In genomic region chr1:92675932-92676675, GRCm38 (mm10) we compare ENCODE assay signal across 15 mouse cellular contexts. TPM values are rescaled to one million over a fixed set of nuclear protein-coding genes. Genes with fewer than 3 reads are reported as not detected.
DNase-seq lines count a peak whose midpoint lies in the region; ATAC-seq lines count a peak whose summit lies in the region.
"Had no signal": no experiment of that assay in that cellular context is flagged by ENCODE, and none has a peak within 500 bp of the region (broad histone marks: within the 10 kb centered on the region; RNA-seq: fewer than 3 reads in every experiment).

No protein-coding gene starts in this region.

- DNase-seq in layer of hippocampus, adult 11-12 months (ENCODE audit: low spot score) = peak; percentile 23
- no peak for DNase-seq in layer of hippocampus, postnatal 14 days (ENCODE audit: low spot score in 2 of 2)
- peak; percentile 51 for DNase-seq in thymus, postnatal 0 days (ENCODE audit: low spot score)
- DNase-seq in thymus, postnatal 10 days (ENCODE audit: low spot score in 2 of 2) = no peak
- DNase-seq in urinary bladder, postnatal 36 days (ENCODE audit: low spot score in 2 of 2) = no peak
- DNase-seq: embryo, embryonic 11 days had no signal

- WGBS in macrophage (ENCODE audit: missing documents) = 8% methylated on average over 10 of the region's 10 CpGs

- H3K79me2 ChIP-seq in macrophage (ENCODE audit: inconsistent target) = no peaks in the 10 kb centered on the region

- peak overlapping the region; percentile 54 for H3K27ac ChIP-seq in macrophage
- H3K27ac ChIP-seq: kidney, postnatal 0 days had no signal

- no peaks in the 10 kb centered on the region for H3K36me3 ChIP-seq in macrophage (ENCODE audit: inconsistent target)
- H3K36me3 ChIP-seq: G1E had no signal

- no peak overlapping the region for H3K4me3 ChIP-seq in macrophage (ENCODE audit: inconsistent target)

- no peak for ATAC-seq in activated CD4-positive, CD25-positive, alpha-beta regulatory T cell, adult 4 months
- ATAC-seq: forebrain, embryonic 14.5 days had no signal

RNA-seq across cellular contexts. Expression of gene Otos, which starts 27.5 kb away (rescaled TPM):
- 1 to 10 TPM in 1 of 2 experiments, under 1 TPM in 1; 0.60 to 1.0 TPM for total RNA-seq in layer of hippocampus, postnatal 14 days (2021)
- 2.0 and 4.0 TPM in 2 replicates for polyA plus RNA-seq in thymus, postnatal 0 days (2015; fragmentation: Nextera tagmentation; extraction: Ambion mirVana)
- under 1 TPM in 6 of 26 experiments, not detected in 20; 0.23 to 0.94 (median 0.38) TPM for total RNA-seq in macrophage (2018; cell fraction: chromatin; rRNA removed)
- under 1 TPM in 3 of 26 experiments, not detected in 23; 0.17 to 0.39 (median 0.29) TPM for total RNA-seq in macrophage (2018; cell fraction: cytosol; rRNA removed)
- total RNA-seq in macrophage (2018; cell fraction: nucleus; rRNA removed) = 1 to 10 TPM in 1 of 26 experiments, under 1 TPM in 4, not detected in 21; 0.22 to 1.3 (median 0.39) TPM
- polyA plus RNA-seq in macrophage (2018) = not detected in 3 replicates
- polyA plus RNA-seq in activated CD4-positive, CD25-positive, alpha-beta regulatory T cell, adult 4 months (2017; shearing (Covaris generic)) = 1 to 10 TPM; 2.3 to 3.9 TPM
- total RNA-seq: adrenal gland, adult 18-20 months; heart, postnatal 14 days had no signal
- polyA plus RNA-seq: forebrain, embryonic 14.5 days; G1E; limb, embryonic 11.5 days; testis, adult 2 months had no signal

RNA-seq across cellular contexts. Expression of gene Cops9, which starts 34.3 kb away (rescaled TPM):
- total RNA-seq in layer of hippocampus, postnatal 14 days (2021) = 100 to 1,000 TPM; 315 to 327 TPM
- polyA plus RNA-seq in thymus, postnatal 0 days (2015; fragmentation: Nextera tagmentation; extraction: Ambion mirVana) = 459 and 464 TPM in 2 replicates
- 10 to 100 TPM in 25 of 26 experiments, 1 to 10 TPM in 1; 9.8 to 99.0 (median 45.6) TPM for total RNA-seq in macrophage (2018; cell fraction: chromatin; rRNA removed)
- total RNA-seq in macrophage (2018; cell fraction: cytosol; rRNA removed) = 100 to 1,000 TPM; 364 to 678 (median 471) TPM
- 100 to 1,000 TPM in 18 of 26 experiments, 10 to 100 TPM in 8; 59.4 to 352 (median 197) TPM for total RNA-seq in macrophage (2018; cell fraction: nucleus; rRNA removed)
- 112 to 471 TPM (median 428 TPM) in 3 replicates for polyA plus RNA-seq in macrophage (2018)
- 100 to 1,000 TPM; 241 to 311 TPM for polyA plus RNA-seq in activated CD4-positive, CD25-positive, alpha-beta regulatory T cell, adult 4 months (2017; shearing (Covaris generic))

RNA-seq across cellular contexts. Expression of gene Olfr12, which starts 58.5 kb away (rescaled TPM):
- under 1 TPM in 1 of 2 experiments, not detected in 1; 0.07 TPM for total RNA-seq in layer of hippocampus, postnatal 14 days (2021)
- polyA plus RNA-seq in thymus, postnatal 0 days (2015; fragmentation: Nextera tagmentation; extraction: Ambion mirVana) = not detected in 2 replicates
- not detected for total RNA-seq in macrophage (2018; cell fraction: chromatin; rRNA removed)
- total RNA-seq in macrophage (2018; cell fraction: cytosol; rRNA removed) = not detected
- not detected for total RNA-seq in macrophage (2018; cell fraction: nucleus; rRNA removed)
- not detected in 3 replicates for polyA plus RNA-seq in macrophage (2018)
- polyA plus RNA-seq in activated CD4-positive, CD25-positive, alpha-beta regulatory T cell, adult 4 months (2017; shearing (Covaris generic)) = not detected
- total RNA-seq: adrenal gland, adult 18-20 months; heart, postnatal 14 days had no signal
- polyA plus RNA-seq: forebrain, embryonic 14.5 days; G1E; kidney, postnatal 0 days; limb, embryonic 11.5 days had no signal

Comparison
In these comparisons a context has a peak if more than half of its experiments do, and no peak if none do; other contexts are left out.
1. DNase-seq: peak in layer of hippocampus, adult 11-12 months (single experiment) and thymus, postnatal 0 days (single experiment); none in layer of hippocampus, postnatal 14 days (0 of 2), thymus, postnatal 10 days (0 of 2) and urinary bladder, postnatal 36 days (0 of 2).